Mouse (Mus musculus) intestine, embryonic 16.5 days (tissue): Measurements from ENCODE around the gene Mfn1. TPM values are rescaled to one million over a fixed set of nuclear protein-coding genes. Genes with fewer than 3 reads are reported as not detected.

Experiments
- ATAC-seq: fragments of 200-750 bp; cut with Nextera tagmentation; 2 replicates; pipeline ENCODE4 v1.8.0; 2017; ENCODE audit warnings: moderate TSS enrichment, moderate library complexity
- H3K27ac ChIP-seq: fragments of 300-500 bp; sonication (generic); 2 replicates; pipeline ENCODE4 v1.5.1; 2014; ENCODE audit warnings: mild to moderate bottlenecking, low read length
- H3K27me3 ChIP-seq: fragments of 300-500 bp; sonication (generic); replicated peaks from 2 replicates; pipeline ENCODE4 v1.6.1; 2014; ENCODE audit warnings: low read length, control low read depth, mixed read lengths; ENCODE audit not compliant: control insufficient read depth, insufficient read depth
- H3K36me3 ChIP-seq: fragments of 300-500 bp; sonication (generic); 2 replicates; pipeline ENCODE4 v1.6.1; 2014; ENCODE audit warnings: low read length, control low read depth; ENCODE audit not compliant: control insufficient read depth, insufficient read depth
- H3K4me1 ChIP-seq: fragments of 300-500 bp; sonication (generic); 2 replicates; pipeline ENCODE4 v1.6.1; 2014; ENCODE audit warnings: low read length, control low read depth, mixed read lengths; ENCODE audit not compliant: control insufficient read depth, insufficient read depth
- H3K4me2 ChIP-seq: fragments of 300-500 bp; sonication (generic); 2 replicates; pipeline ENCODE4 v1.6.1; 2014; ENCODE audit warnings: low read depth, low read length, control low read depth
- H3K4me3 ChIP-seq: fragments of 300-500 bp; sonication (generic); 2 replicates; pipeline ENCODE4 v1.5.1; 2014; ENCODE audit warnings: mild to moderate bottlenecking, low read length
- H3K9ac ChIP-seq: fragments of 300-500 bp; sonication (generic); 2 replicates; pipeline ENCODE4 v1.6.1; 2014; ENCODE audit warnings: low read depth, low read length
- H3K9me3 ChIP-seq: fragments of 300-500 bp; sonication (generic); 2 replicates; pipeline ENCODE4 v1.6.1; 2016; ENCODE audit warnings: low read length, control low read depth; ENCODE audit not compliant: control insufficient read depth
- WGBS: fragments of 180-500 bp; shearing (Covaris S2); extraction: QIAGEN DNeasy Blood & Tissue Kit; methylation state at CpG from one replicate; pipeline ENCODE4 v1.1.7; 2014; 5-methylcytosine and 5-hydroxymethylcytosine counted together
- polyA plus RNA-seq: library from polyadenylated mRNA; unstranded; fragments of >200 nt; fragmentation: Nextera tagmentation; extraction: Ambion mirVana; gene quantifications from 2 replicates; pipeline ENCODE4 v1.2.1, GENCODE M21; 2015

Gene Mfn1
- polyA plus RNA-seq, 1 experiment from 2014 or later: 29.4 TPM

DNA sequence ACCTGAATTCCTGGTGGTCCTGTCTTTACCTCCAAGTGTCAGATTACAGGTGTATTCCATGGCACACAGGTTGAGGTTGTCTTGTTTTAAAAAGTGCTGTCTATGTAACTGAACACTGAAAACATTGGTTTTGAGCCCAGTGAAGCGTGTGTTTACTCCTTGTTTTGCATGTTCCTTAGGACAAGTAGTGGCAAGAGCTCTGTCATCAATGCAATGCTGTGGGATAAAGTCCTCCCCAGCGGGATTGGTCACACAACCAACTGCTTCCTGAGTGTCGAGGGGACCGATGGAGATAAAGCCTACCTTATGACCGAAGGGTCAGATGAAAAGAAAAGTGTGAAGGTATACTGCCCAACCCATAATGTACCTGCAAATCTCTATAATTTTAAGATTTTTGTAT is 8.8 kb downstream of the Mfn1 start:
- WGBS: 91% methylated on average over 5 of the region's 5 CpGs
- no peaks in the 10 kb centered on the region for H3K4me1 ChIP-seq
- H3K27me3 ChIP-seq: no peaks in the 10 kb centered on the region
- H3K27ac ChIP-seq: no peak overlapping the region
- ATAC-seq: no peak
- H3K9ac ChIP-seq: no peak overlapping the region
- H3K4me2 ChIP-seq: no peak overlapping the region
- peaks cover 4% of the 10 kb centered on the region for H3K36me3 ChIP-seq
- H3K4me3 ChIP-seq: no peak overlapping the region
- no peaks in the 10 kb centered on the region for H3K9me3 ChIP-seq

DNA sequence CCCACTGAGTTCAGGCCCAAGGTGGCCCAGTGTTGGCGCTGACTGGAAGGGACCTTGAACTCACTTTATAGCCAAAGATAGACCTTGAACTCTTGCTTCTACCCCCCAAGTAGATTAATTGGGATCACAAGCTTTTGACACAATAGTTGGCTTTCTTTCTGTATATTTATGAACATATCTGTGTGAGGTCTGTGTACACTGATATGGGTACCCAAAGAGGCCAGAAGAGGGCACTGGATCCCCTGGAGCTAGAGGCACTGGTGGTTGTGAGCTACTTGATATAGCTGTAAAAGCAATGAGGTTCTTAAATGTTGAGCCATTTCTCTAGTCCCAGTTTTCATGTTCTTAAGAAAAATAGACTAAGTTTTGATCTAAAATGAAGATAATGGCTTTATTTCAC is 23.8 kb downstream of the Mfn1 start:
- no peak for ATAC-seq
- no peaks in the 10 kb centered on the region for H3K4me1 ChIP-seq
- H3K4me3 ChIP-seq: no peak overlapping the region
- 90% methylated on average over 1 of the region's 1 CpGs for WGBS
- H3K27me3 ChIP-seq: no peaks in the 10 kb centered on the region
- no peak overlapping the region for H3K27ac ChIP-seq
- no peaks in the 10 kb centered on the region for H3K9me3 ChIP-seq
- H3K36me3 ChIP-seq: no peaks in the 10 kb centered on the region; the same call in 1 of the 2 replicates
- H3K9ac ChIP-seq: no peak overlapping the region
- no peak overlapping the region for H3K4me2 ChIP-seq

DNA sequence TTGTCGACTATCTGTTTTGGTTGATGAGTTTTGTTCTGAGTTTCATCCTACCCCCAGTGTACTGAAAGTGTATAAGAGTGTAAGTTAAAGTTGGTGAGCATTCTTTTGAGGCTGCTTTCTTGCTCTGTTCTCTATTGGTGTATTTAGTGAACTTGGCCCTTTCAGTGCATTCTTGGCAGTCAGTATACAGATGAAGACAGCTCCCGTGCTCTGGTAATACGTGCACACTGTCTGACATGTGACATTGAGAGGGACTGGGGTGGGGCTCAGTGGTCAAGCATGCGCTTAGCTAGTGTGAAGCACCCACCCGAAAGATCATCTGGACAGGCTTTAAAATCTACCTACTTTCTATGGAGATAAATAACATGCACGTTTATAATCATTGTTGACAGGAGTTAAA is 34.1 kb downstream of the Mfn1 start:
- no peak overlapping the region for H3K27ac ChIP-seq
- H3K36me3 ChIP-seq: peaks cover 11% of the 10 kb centered on the region; the same call in 1 of the 2 replicates
- no peaks in the 10 kb centered on the region for H3K27me3 ChIP-seq
- H3K9ac ChIP-seq: no peak overlapping the region
- H3K4me2 ChIP-seq: no peak overlapping the region
- ATAC-seq: no peak
- no peak overlapping the region for H3K4me3 ChIP-seq
- 92% methylated on average over 6 of the region's 6 CpGs for WGBS
- H3K4me1 ChIP-seq: no peaks in the 10 kb centered on the region
- no peaks in the 10 kb centered on the region for H3K9me3 ChIP-seq

DNA sequence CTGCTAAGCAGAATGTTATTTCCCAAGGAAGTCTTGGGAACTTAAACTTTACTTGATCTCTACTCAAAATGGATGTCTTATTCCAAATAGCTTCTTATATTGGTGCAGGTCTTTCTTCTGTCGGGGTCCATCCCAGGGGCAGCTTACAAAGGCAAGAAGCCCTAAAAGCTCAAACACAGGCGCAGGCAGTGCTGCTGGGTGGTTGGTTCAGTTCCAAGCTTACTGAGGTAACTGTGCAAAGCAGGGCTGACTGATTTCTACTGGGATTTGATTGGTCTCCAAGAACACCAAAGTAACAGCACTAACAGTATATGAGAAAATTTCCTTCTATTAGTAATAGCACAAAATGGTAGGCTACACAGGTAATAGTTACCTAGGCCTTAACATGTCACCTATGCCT is 43.8 kb downstream of the Mfn1 start:
- Histone ChIP-seq H3K27me3 (no peaks in the 10 kb centered on the region), H3K27ac (no peak overlapping the region), H3K4me1 (no peaks in the 10 kb centered on the region), H3K4me2 (no peak overlapping the region), H3K4me3 (no peak overlapping the region), H3K9me3 (no peaks in the 10 kb centered on the region), H3K9ac (no peak overlapping the region), H3K36me3 (peaks cover 6% of the 10 kb centered on the region; the same call in 1 of the 2 replicates)
- 88% methylated on average over 2 of the region's 2 CpGs for WGBS
- ATAC-seq: no peak

DNA sequence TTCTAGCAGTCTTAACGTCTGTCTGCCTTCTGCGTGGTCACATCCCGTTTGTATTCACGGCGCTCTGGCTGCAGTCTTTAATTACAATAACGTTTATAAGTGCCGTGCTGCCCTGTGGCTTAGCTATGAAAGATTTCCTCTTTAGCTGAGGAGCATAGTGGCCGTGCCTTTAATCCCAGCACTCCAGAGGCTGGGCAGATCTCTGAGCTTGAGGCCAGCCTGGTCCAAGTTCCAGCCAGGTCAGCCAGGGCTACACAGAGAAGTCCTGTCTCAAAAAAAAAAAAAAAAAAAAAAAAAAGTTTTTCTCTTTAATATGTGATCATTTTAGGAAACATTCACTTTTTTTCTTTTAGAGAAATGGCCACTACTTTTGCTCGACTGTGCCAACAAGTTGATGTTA is 44.6 kb downstream of the Mfn1 start:
- no peaks in the 10 kb centered on the region for H3K27me3 ChIP-seq
- H3K9me3 ChIP-seq: no peaks in the 10 kb centered on the region
- no peak overlapping the region for H3K9ac ChIP-seq
- H3K4me2 ChIP-seq: no peak overlapping the region
- no peaks in the 10 kb centered on the region; the same call in 1 of the 2 replicates for H3K36me3 ChIP-seq
- no peaks in the 10 kb centered on the region for H3K4me1 ChIP-seq
- H3K4me3 ChIP-seq: no peak overlapping the region
- 66% methylated on average over 9 of the region's 9 CpGs for WGBS
- no peak for ATAC-seq
- no peak overlapping the region for H3K27ac ChIP-seq

DNA sequence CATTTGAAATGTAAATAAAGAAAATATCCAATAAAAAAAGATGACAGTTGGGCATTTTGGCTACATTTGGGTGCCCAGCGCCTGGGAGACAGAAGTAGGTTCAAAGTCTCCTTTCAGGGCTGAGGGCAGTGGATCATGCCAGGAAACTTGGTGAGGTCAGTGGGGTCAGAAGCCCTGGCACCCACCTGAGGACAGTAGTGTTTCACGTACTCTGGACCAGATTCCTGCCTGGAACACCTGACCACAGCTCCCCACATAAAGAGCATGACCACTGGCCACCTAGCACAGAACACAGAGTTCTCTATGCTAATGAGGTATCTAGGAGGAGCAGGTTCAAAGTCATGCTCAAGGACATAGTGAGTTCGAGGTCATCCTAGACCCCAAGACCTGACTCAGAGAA is 45.9 kb downstream of the Mfn1 start:
- Histone ChIP-seq H3K27ac (no peak overlapping the region), H3K36me3 (no peaks in the 10 kb centered on the region; the same call in 1 of the 2 replicates), H3K9me3 (no peaks in the 10 kb centered on the region), H3K4me2 (no peak overlapping the region), H3K9ac (no peak overlapping the region), H3K4me1 (no peaks in the 10 kb centered on the region), H3K27me3 (no peaks in the 10 kb centered on the region), H3K4me3 (no peak overlapping the region)
- no peak for ATAC-seq
- WGBS: 93% methylated on average over 3 of the region's 3 CpGs

DNA sequence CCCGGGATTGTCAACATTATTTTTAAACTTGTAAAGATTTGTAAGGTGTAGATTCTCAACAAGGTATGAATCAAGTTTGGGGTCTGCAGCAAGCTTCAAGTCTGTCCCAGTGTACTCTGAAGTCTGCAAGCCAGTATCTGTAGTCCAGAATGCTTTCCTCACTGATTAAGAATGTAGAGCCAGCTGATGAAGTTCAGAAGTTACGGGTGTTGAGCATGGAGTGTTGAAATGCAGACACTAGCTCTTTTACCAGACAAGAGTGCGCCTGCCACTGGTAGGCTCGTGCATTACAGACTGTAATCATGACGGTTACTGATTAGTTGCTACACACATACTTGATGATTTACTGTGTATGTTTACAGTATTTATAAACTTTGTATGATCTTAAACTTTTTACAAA is 49.5 kb downstream of the Mfn1 start:
- Histone ChIP-seq H3K36me3 (no peaks in the 10 kb centered on the region; the same call in 1 of the 2 replicates), H3K9me3 (no peaks in the 10 kb centered on the region), H3K27me3 (no peaks in the 10 kb centered on the region), H3K9ac (no peak overlapping the region), H3K27ac (no peak overlapping the region), H3K4me1 (no peaks in the 10 kb centered on the region), H3K4me2 (no peak overlapping the region), H3K4me3 (no peak overlapping the region)
- ATAC-seq: no peak
- 84% methylated on average over 5 of the region's 5 CpGs for WGBS

DNA sequence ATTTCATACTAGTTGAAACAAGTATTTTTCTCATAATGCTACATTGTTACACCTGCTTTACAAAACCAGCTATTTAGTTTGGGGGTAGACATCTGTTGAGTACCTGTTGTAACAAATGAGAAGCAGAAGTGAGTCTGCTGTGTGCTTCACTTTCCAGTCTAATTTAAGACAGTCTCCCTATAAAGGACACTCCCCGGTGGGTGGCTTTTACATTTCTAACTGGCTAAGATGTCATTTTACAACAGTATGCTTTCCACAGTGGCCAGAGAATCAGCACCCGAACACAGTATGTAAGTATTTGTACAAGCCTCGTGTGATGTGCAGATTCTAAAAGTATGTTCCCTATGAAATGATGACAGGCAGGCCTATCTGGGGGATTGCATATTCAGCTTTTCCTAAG is 51.5 kb downstream of the Mfn1 start:
- no peak overlapping the region for H3K4me2 ChIP-seq
- 87% methylated on average over 3 of the region's 3 CpGs for WGBS
- H3K4me1 ChIP-seq: no peaks in the 10 kb centered on the region
- no peaks in the 10 kb centered on the region; the same call in 1 of the 2 replicates for H3K36me3 ChIP-seq
- H3K27me3 ChIP-seq: no peaks in the 10 kb centered on the region
- no peak overlapping the region for H3K27ac ChIP-seq
- no peaks in the 10 kb centered on the region for H3K9me3 ChIP-seq
- no peak overlapping the region for H3K9ac ChIP-seq
- no peak overlapping the region for H3K4me3 ChIP-seq
- ATAC-seq: no peak

DNA sequence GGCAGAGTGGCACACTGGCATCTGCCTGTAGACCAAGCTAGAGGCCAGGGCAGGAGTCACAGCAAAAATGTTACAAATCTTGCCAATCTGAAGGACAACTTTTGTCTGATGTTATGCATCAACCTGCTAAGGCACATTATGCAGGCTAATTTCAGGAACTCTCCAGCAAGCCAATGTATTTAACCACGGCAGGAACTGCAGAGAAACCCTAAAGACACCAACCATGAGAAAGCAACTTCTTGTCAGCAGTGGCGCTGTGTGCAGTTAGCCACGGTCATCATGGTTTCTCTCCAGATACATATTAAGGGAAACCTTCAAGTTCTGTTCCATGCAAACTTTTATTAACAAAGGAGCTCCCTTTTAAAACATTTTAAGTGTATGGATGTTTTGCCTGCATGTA is 52.6 kb downstream of the Mfn1 start:
- Histone ChIP-seq H3K27ac (no peak overlapping the region), H3K4me2 (no peak overlapping the region), H3K36me3 (no peaks in the 10 kb centered on the region; the same call in 1 of the 2 replicates), H3K9me3 (no peaks in the 10 kb centered on the region), H3K27me3 (no peaks in the 10 kb centered on the region), H3K4me1 (no peaks in the 10 kb centered on the region), H3K9ac (no peak overlapping the region), H3K4me3 (no peak overlapping the region)
- ATAC-seq: no peak
- 89% methylated on average over 3 of the region's 3 CpGs for WGBS

DNA sequence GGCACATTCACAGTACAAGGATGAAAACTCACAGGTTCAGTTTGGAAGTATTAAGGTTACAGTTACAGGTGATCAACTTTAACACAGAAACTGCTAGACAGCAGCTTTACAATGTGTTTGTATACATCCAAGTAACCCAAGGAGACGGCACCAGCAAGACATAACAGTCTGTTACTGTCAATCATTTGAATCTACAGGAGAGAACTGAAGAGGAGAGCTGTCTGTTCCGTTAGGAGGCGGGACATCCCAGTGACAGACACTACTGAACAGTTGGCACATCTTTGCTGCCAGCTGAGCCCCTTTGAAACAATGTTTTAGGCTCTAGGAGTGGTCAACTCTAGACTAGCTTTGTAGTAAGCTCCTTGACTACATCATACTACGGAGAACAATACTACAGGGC is 54.2 kb downstream of the Mfn1 start:
- no peak overlapping the region for H3K4me3 ChIP-seq
- H3K4me1 ChIP-seq: no peaks in the 10 kb centered on the region
- no peak for ATAC-seq
- no peak overlapping the region for H3K4me2 ChIP-seq
- WGBS: 88% methylated on average over 4 of the region's 4 CpGs
- no peaks in the 10 kb centered on the region for H3K36me3 ChIP-seq
- no peaks in the 10 kb centered on the region for H3K27me3 ChIP-seq
- no peak overlapping the region for H3K9ac ChIP-seq
- no peak overlapping the region for H3K27ac ChIP-seq
- H3K9me3 ChIP-seq: no peaks in the 10 kb centered on the region
